Mouse (Mus musculus) bone marrow, adult 2 months (tissue): Measurements from ENCODE around the gene Abca1. TPM values are rescaled to one million over a fixed set of nuclear protein-coding genes. Genes with fewer than 3 reads are reported as not detected.

Experiments used
- H3K27ac ChIP-seq: fragments of 200-500 bp; 2 replicates; pipeline ENCODE4 v1.5.1; 2012; ENCODE audit warnings: low read depth, mild to moderate bottlenecking, control low read depth, inconsistent platforms, low read length; ENCODE audit not compliant: control insufficient read depth, poor library complexity, insufficient read depth
- H3K4me1 ChIP-seq: fragments of 200-500 bp; 2 replicates; pipeline ENCODE4 v1.6.1; 2011; ENCODE audit warnings: low read length; ENCODE audit not compliant: control insufficient read depth, insufficient read depth
- H3K4me3 ChIP-seq: fragments of 200-500 bp; replicated peaks from 2 replicates; pipeline ENCODE3; 2011; ENCODE audit warnings: mild to moderate bottlenecking, low read depth, low read length, control low read depth; ENCODE audit not compliant: control insufficient read depth
- CTCF ChIP-seq: fragments of 200-500 bp; IDR thresholded peaks from 2 replicates; pipeline ENCODE4 v1.5.1; 2011; ENCODE audit warnings: low read length, control low read depth; ENCODE audit not compliant: control insufficient read depth, insufficient read depth
- POLR2A ChIP-seq: fragments of 200-500 bp; IDR thresholded peaks from 2 replicates; pipeline ENCODE4 v1.6.1; 2011; ENCODE audit warnings: low read depth, mild to moderate bottlenecking, control low read depth, low read length, borderline replicate concordance; ENCODE audit not compliant: control insufficient read depth
- WGBS: fragments of 180-500 bp; shearing (Covaris S2); methylation state at CpG from one replicate; pipeline ENCODE4 v1.1.7; 2018; 5-methylcytosine and 5-hydroxymethylcytosine counted together
- polyA plus RNA-seq: library from polyadenylated mRNA; stranded (reverse); fragments of >200 nt; gene quantifications from 2 replicates; pipeline ENCODE4 v1.2.4, GENCODE M21; 2011; ENCODE audit warnings: low replicate concordance; ENCODE audit not compliant: missing spikeins, insufficient read depth, insufficient read length

Abca1 gene
- polyA plus RNA-seq, 1 experiment = 4.9 TPM

GRCm38 (mm10) chr4:53102529-53102928, 57.2 kb downstream of the Abca1 start:
- TF ChIP-seq CTCF (no peak), POLR2A (no peak)
- H3K4me1 ChIP-seq = no peaks in the 10 kb centered on the region
- no peak overlapping the region for H3K4me3 ChIP-seq
- 62% methylated on average over 7 of the region's 7 CpGs for WGBS
- H3K27ac ChIP-seq = no peak overlapping the region

- WGBS = 82% methylated on average over 5 of the region's 5 CpGs
- Histone ChIP-seq H3K4me3 (no peak overlapping the region), H3K27ac (no peak overlapping the region), H3K4me1 (no peaks in the 10 kb centered on the region)
- TF ChIP-seq CTCF (no peak), POLR2A (no peak)
Observed at GRCm38 (mm10) chr4:53101306-53101705, 58.4 kb downstream of the Abca1 start.

- H3K4me3 ChIP-seq = no peak overlapping the region
- H3K4me1 ChIP-seq = no peaks in the 10 kb centered on the region
- TF ChIP-seq POLR2A (no peak), CTCF (no peak)
- 87% methylated on average over 9 of the region's 9 CpGs for WGBS
- no peak overlapping the region for H3K27ac ChIP-seq
Observed at GRCm38 (mm10) chr4:53100492-53100891, 59.2 kb downstream of the Abca1 start.

- Histone ChIP-seq H3K4me1 (no peaks in the 10 kb centered on the region), H3K4me3 (no peak overlapping the region), H3K27ac (no peak overlapping the region)
- TF ChIP-seq CTCF (no peak), POLR2A (no peak)
- WGBS = 76% methylated on average over 4 of the region's 4 CpGs
Observed at GRCm38 (mm10) chr4:53094850-53095249, 64.8 kb downstream of the Abca1 start.

- no peak for TF ChIP-seq POLR2A
- no peak for TF ChIP-seq CTCF
- 66% methylated on average over 3 of the region's 3 CpGs for WGBS
- H3K4me3 ChIP-seq = no peak overlapping the region
- H3K27ac ChIP-seq = no peak overlapping the region
- H3K4me1 ChIP-seq = no peaks in the 10 kb centered on the region
Observed at GRCm38 (mm10) chr4:53094331-53094730, 65.4 kb downstream of the Abca1 start.

GRCm38 (mm10) chr4:53093615-53094014, 66.1 kb downstream of the Abca1 start:
- Histone ChIP-seq H3K27ac (no peak overlapping the region), H3K4me1 (no peaks in the 10 kb centered on the region; the same call in 1 of the 2 replicates), H3K4me3 (no peak overlapping the region)
- TF ChIP-seq CTCF (no peak), POLR2A (no peak)
- 81% methylated on average over 4 of the region's 4 CpGs for WGBS

- 80% methylated on average over 3 of the region's 3 CpGs for WGBS
Observed at GRCm38 (mm10) chr4:53089641-53090040, 70.1 kb downstream of the Abca1 start.

GRCm38 (mm10) chr4:53088999-53089398, 70.7 kb downstream of the Abca1 start:
- no peak for TF ChIP-seq CTCF
- TF ChIP-seq POLR2A = no peak
- WGBS = 38% methylated on average over 4 of the region's 4 CpGs
- Histone ChIP-seq H3K4me3 (no peak overlapping the region), H3K27ac (no peak overlapping the region), H3K4me1 (no peaks in the 10 kb centered on the region; the same call in 1 of the 2 replicates)

More at GRCm38 (mm10) chr4:53089641-53090040, 70.1 kb downstream of the Abca1 start:
- Histone ChIP-seq H3K27ac (no peak overlapping the region), H3K4me3 (no peak overlapping the region), H3K4me1 (no peaks in the 10 kb centered on the region; the same call in 1 of the 2 replicates)
- TF ChIP-seq POLR2A (no peak), CTCF (no peak)

- TF ChIP-seq POLR2A (no peak), CTCF (no peak)
- H3K4me3 ChIP-seq = no peak overlapping the region
- H3K27ac ChIP-seq = no peak overlapping the region
- no peaks in the 10 kb centered on the region; the same call in 1 of the 2 replicates for H3K4me1 ChIP-seq
- 45% methylated on average over 2 of the region's 2 CpGs for WGBS
Observed at GRCm38 (mm10) chr4:53086636-53087035, 73.1 kb downstream of the Abca1 start.
